ENCODE assay signal across 7 mouse cellular contexts in genomic region chr7:127874812-127875626, GRCm38 (mm10). TPM values are rescaled to one million over a fixed set of nuclear protein-coding genes. Genes with fewer than 3 reads are reported as not detected.
A peak's percentile ranks its signal among the peaks of the same experiment; 100 is the strongest.
DNase-seq lines count a peak whose midpoint lies in the region; ATAC-seq and TF ChIP-seq lines count a peak whose summit lies in the region.

No protein-coding gene starts in this region.

- H3K4me1 ChIP-seq in lung, embryonic 14.5 days (ENCODE audit: insufficient read depth): peaks cover 8% of the 10 kb centered on the region
- H3K4me1 ChIP-seq in embryonic facial prominence, embryonic 14.5 days (ENCODE audit: control insufficient read depth, insufficient read depth, low read length): peaks cover 15% of the 10 kb centered on the region
- H3K4me1 ChIP-seq in intestine, postnatal 0 days (replicated peaks; ENCODE audit: control insufficient read depth, insufficient read depth, low read length): peaks cover 7% of the 10 kb centered on the region; the same call in 1 of the 2 replicates
- H3K4me1 ChIP-seq in neural tube, embryonic 15.5 days: peaks cover 40% of the 10 kb centered on the region

- no peaks in the 10 kb centered on the region for H3K9me3 ChIP-seq in lung, embryonic 14.5 days (ENCODE audit: low read depth, low read length)
- H3K9me3 ChIP-seq in embryonic facial prominence, embryonic 14.5 days (ENCODE audit: control insufficient read depth, low read length): no peaks in the 10 kb centered on the region
- no peaks in the 10 kb centered on the region for H3K9me3 ChIP-seq in intestine, postnatal 0 days (ENCODE audit: control insufficient read depth)
- H3K9me3 ChIP-seq in neural tube, embryonic 15.5 days (replicated peaks): no peaks in the 10 kb centered on the region

- H3K4me3 ChIP-seq in lung, embryonic 14.5 days (ENCODE audit: low read depth, low read length): peak overlapping the region; percentile 90
- peak overlapping the region; percentile 98 for H3K4me3 ChIP-seq in embryonic facial prominence, embryonic 14.5 days (ENCODE audit: low read depth, low read length)
- H3K4me3 ChIP-seq in intestine, postnatal 0 days (ENCODE audit: low read depth, low read length): peak overlapping the region; percentile 98
- H3K4me3 ChIP-seq in neural tube, embryonic 15.5 days (replicated peaks): peak overlapping the region; percentile 98

- H3K27me3 ChIP-seq in lung, embryonic 14.5 days (ENCODE audit: insufficient read depth, low read length): no peaks in the 10 kb centered on the region
- H3K27me3 ChIP-seq in embryonic facial prominence, embryonic 14.5 days (replicated peaks; ENCODE audit: control insufficient read depth, insufficient read depth, low read length): no peaks in the 10 kb centered on the region
- H3K27me3 ChIP-seq in intestine, postnatal 0 days (replicated peaks; ENCODE audit: control insufficient read depth, insufficient read depth, low read length): no peaks in the 10 kb centered on the region
- no peaks in the 10 kb centered on the region for H3K27me3 ChIP-seq in neural tube, embryonic 15.5 days (replicated peaks)

- WGBS in lung, embryonic 14.5 days: 4% methylated on average over 20 of the region's 20 CpGs
- WGBS in embryonic facial prominence, embryonic 14.5 days: 3% methylated on average over 20 of the region's 20 CpGs
- WGBS in intestine, postnatal 0 days: 4% methylated on average over 20 of the region's 20 CpGs
- WGBS in neural tube, embryonic 15.5 days: 5% methylated on average over 20 of the region's 20 CpGs

- TF ChIP-seq CTCF in lung, embryonic 14.5 days (IDR thresholded peaks at IDR 0.05; ENCODE audit: low read depth): no peak
- no peak for TF ChIP-seq CTCF in intestine, postnatal 0 days (IDR thresholded peaks at IDR 0.05; ENCODE audit: low read depth)

- H3K9ac ChIP-seq in lung, embryonic 14.5 days: peak overlapping the region; percentile 98
- H3K9ac ChIP-seq in embryonic facial prominence, embryonic 14.5 days (ENCODE audit: low read depth, low read length): peak overlapping the region; percentile 97
- H3K9ac ChIP-seq in intestine, postnatal 0 days (ENCODE audit: low read depth, low read length): peak overlapping the region; percentile 89
- peak overlapping the region; percentile 98 for H3K9ac ChIP-seq in neural tube, embryonic 15.5 days (replicated peaks)

- peak overlapping the region; percentile 84 for H3K4me2 ChIP-seq in lung, embryonic 14.5 days
- peak overlapping the region; percentile 90 for H3K4me2 ChIP-seq in embryonic facial prominence, embryonic 14.5 days (ENCODE audit: low read depth, low read length)
- peak overlapping the region; percentile 91 for H3K4me2 ChIP-seq in intestine, postnatal 0 days (replicated peaks; ENCODE audit: low read depth)
- peak overlapping the region; percentile 83 for H3K4me2 ChIP-seq in neural tube, embryonic 15.5 days

- DNase-seq in lung, embryonic 14.5 days: no peak
- DNase-seq in lung, postnatal 36 days: no peak
- DNase-seq in embryonic facial prominence, embryonic 14.5 days (ENCODE audit: low spot score): peak; percentile 17
- no peak for DNase-seq in MN1 (ENCODE audit: low spot score)
- DNase-seq in kidney, postnatal 36 days: no peak

- H3K27ac ChIP-seq in lung, embryonic 14.5 days (ENCODE audit: low read depth): peak overlapping the region; percentile 99
- H3K27ac ChIP-seq in embryonic facial prominence, embryonic 14.5 days (replicated peaks; ENCODE audit: low read depth, low read length): peak overlapping the region; percentile 99
- H3K27ac ChIP-seq in intestine, postnatal 0 days (ENCODE audit: low read depth, low read length): peak overlapping the region; percentile 92
- peak overlapping the region; percentile 100 for H3K27ac ChIP-seq in neural tube, embryonic 15.5 days (replicated peaks)

- H3K36me3 ChIP-seq in lung, embryonic 14.5 days (ENCODE audit: insufficient read depth): peaks cover 31% of the 10 kb centered on the region
- peaks cover 45% of the 10 kb centered on the region for H3K36me3 ChIP-seq in embryonic facial prominence, embryonic 14.5 days (ENCODE audit: control insufficient read depth, insufficient read depth, low read length)
- peaks cover 24% of the 10 kb centered on the region for H3K36me3 ChIP-seq in intestine, postnatal 0 days (ENCODE audit: control insufficient read depth, insufficient read depth)
- peaks cover 31% of the 10 kb centered on the region for H3K36me3 ChIP-seq in neural tube, embryonic 15.5 days

- ATAC-seq in lung, embryonic 14.5 days (ENCODE audit: insufficient read depth): peak; percentile 29
- peak; percentile 28 for ATAC-seq in embryonic facial prominence, embryonic 14.5 days (ENCODE audit: low read depth)
- no peak for ATAC-seq in intestine, postnatal 0 days
- peak; percentile 21 for ATAC-seq in neural tube, embryonic 15.5 days (ENCODE audit: low FRiP score)

RNA-seq across cellular contexts. Expression of gene Zfp646, which starts 1.0 kb away (rescaled TPM):
- polyA plus RNA-seq in lung, embryonic 14.5 days (2014; fragmentation: Nextera tagmentation; extraction: Ambion mirVana): 16.7 and 17.4 TPM in 2 replicates
- 13.3 and 14.0 TPM in 2 replicates for polyA plus RNA-seq in embryonic facial prominence, embryonic 14.5 days (2014; fragmentation: Nextera tagmentation; extraction: Ambion mirVana)
- polyA plus RNA-seq in intestine, postnatal 0 days (2015; fragmentation: Nextera tagmentation; extraction: Ambion mirVana): 4.5 and 5.4 TPM in 2 replicates
- 7.0 and 8.6 TPM in 2 replicates for polyA plus RNA-seq in neural tube, embryonic 15.5 days (2015; fragmentation: Nextera tagmentation; extraction: Ambion mirVana)

RNA-seq across cellular contexts. Expression of gene Zfp668, which starts 1.6 kb away (rescaled TPM):
- 16.6 and 19.4 TPM in 2 replicates for polyA plus RNA-seq in lung, embryonic 14.5 days (2014; fragmentation: Nextera tagmentation; extraction: Ambion mirVana)
- polyA plus RNA-seq in embryonic facial prominence, embryonic 14.5 days (2014; fragmentation: Nextera tagmentation; extraction: Ambion mirVana): 11.2 and 14.7 TPM in 2 replicates
- 5.4 and 6.1 TPM in 2 replicates for polyA plus RNA-seq in intestine, postnatal 0 days (2015; fragmentation: Nextera tagmentation; extraction: Ambion mirVana)
- polyA plus RNA-seq in neural tube, embryonic 15.5 days (2015; fragmentation: Nextera tagmentation; extraction: Ambion mirVana): 28.9 and 30.4 TPM in 2 replicates

RNA-seq across cellular contexts. Expression of gene Prss53, which starts 15.8 kb away (rescaled TPM):
- 0.65 and 0.95 TPM in 2 replicates for polyA plus RNA-seq in lung, embryonic 14.5 days (2014; fragmentation: Nextera tagmentation; extraction: Ambion mirVana)
- 1.8 and 2.4 TPM in 2 replicates for polyA plus RNA-seq in embryonic facial prominence, embryonic 14.5 days (2014; fragmentation: Nextera tagmentation; extraction: Ambion mirVana)
- polyA plus RNA-seq in intestine, postnatal 0 days (2015; fragmentation: Nextera tagmentation; extraction: Ambion mirVana): 2.4 and 2.9 TPM in 2 replicates
- polyA plus RNA-seq in neural tube, embryonic 15.5 days (2015; fragmentation: Nextera tagmentation; extraction: Ambion mirVana): 1.1 and 1.2 TPM in 2 replicates

RNA-seq across cellular contexts. Expression of gene Gm21974, which starts 20.2 kb away (rescaled TPM):
- polyA plus RNA-seq in lung, embryonic 14.5 days (2014; fragmentation: Nextera tagmentation; extraction: Ambion mirVana): not detected in 2 replicates
- not detected in 2 replicates for polyA plus RNA-seq in embryonic facial prominence, embryonic 14.5 days (2014; fragmentation: Nextera tagmentation; extraction: Ambion mirVana)
- not detected in 2 replicates for polyA plus RNA-seq in intestine, postnatal 0 days (2015; fragmentation: Nextera tagmentation; extraction: Ambion mirVana)
- polyA plus RNA-seq in neural tube, embryonic 15.5 days (2015; fragmentation: Nextera tagmentation; extraction: Ambion mirVana): not detected in 2 replicates

RNA-seq across cellular contexts. Expression of gene Vkorc1, which starts 20.4 kb away (rescaled TPM):
- 127 and 129 TPM in 2 replicates for polyA plus RNA-seq in lung, embryonic 14.5 days (2014; fragmentation: Nextera tagmentation; extraction: Ambion mirVana)
- 286 and 318 TPM in 2 replicates for polyA plus RNA-seq in embryonic facial prominence, embryonic 14.5 days (2014; fragmentation: Nextera tagmentation; extraction: Ambion mirVana)
- 194 and 219 TPM in 2 replicates for polyA plus RNA-seq in intestine, postnatal 0 days (2015; fragmentation: Nextera tagmentation; extraction: Ambion mirVana)
- 86.2 and 96.0 TPM in 2 replicates for polyA plus RNA-seq in neural tube, embryonic 15.5 days (2015; fragmentation: Nextera tagmentation; extraction: Ambion mirVana)
